Mouse (Mus musculus): ENCODE data around the gene Sgsh.

DNA sequence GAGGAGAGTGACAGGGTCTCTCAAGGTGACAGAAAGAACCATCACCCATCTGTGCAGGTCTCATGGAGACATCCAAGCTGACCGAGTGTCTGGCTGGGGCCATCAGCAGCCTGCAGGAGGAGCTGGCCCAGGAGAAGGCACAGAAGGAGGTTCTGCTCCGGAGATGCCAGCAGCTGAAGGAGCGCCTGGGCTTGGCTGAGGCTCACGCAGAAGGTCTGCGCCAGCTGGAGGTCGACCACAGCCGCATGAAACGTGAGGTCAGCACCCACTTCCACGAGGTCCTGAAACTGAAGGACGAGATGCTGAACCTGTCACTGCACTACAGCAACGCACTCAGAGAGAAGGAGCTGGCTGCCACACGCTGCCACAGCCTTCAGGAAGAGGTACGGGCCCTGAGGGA is 32.8 kb downstream of the Sgsh start:
- TF ChIP-seq CTCF (IDR thresholded peaks at IDR 0.05; ENCODE audit: borderline replicate concordance, insufficient read depth, low read length) (no peak), POLR2A (IDR thresholded peaks at IDR 0.05; ENCODE audit: low read depth, low read length) (no peak)
